Mouse (Mus musculus) stomach, postnatal 0 days (tissue): ENCODE measurements around the gene Ppara. TPM values are rescaled to one million over a fixed set of nuclear protein-coding genes. Genes with fewer than 3 reads are reported as not detected.

ENCODE experiments used
- ATAC-seq: fragments of 200-750 bp; cut with Nextera tagmentation; 2 replicates; pipeline ENCODE4 v1.8.0; 2017; ENCODE audit not compliant: low FRiP score, low TSS enrichment
- DNase-seq: peaks from one replicate; pipeline ENCODE4 v3.0.0-alpha.2; 2016; ENCODE audit warnings: low spot score
- H3K27ac ChIP-seq: fragments of 300-500 bp; sonication (generic); replicated peaks from 2 replicates; pipeline ENCODE4 v1.5.1; 2014; ENCODE audit warnings: mild to moderate bottlenecking, control low read depth
- H3K27me3 ChIP-seq: fragments of 300-500 bp; sonication (generic); 2 replicates; pipeline ENCODE4 v1.6.1; 2014; ENCODE audit warnings: low read length; ENCODE audit not compliant: control insufficient read depth, insufficient read depth
- H3K36me3 ChIP-seq: fragments of 300-500 bp; sonication (generic); 2 replicates; pipeline ENCODE4 v1.6.1; 2014; ENCODE audit warnings: low read length, mixed read lengths; ENCODE audit not compliant: control insufficient read depth, insufficient read depth
- H3K4me1 ChIP-seq: fragments of 300-500 bp; sonication (generic); replicated peaks from 2 replicates; pipeline ENCODE4 v1.6.1; 2014; ENCODE audit warnings: antibody characterized with exemption; ENCODE audit not compliant: control insufficient read depth, insufficient read depth
- H3K4me2 ChIP-seq: fragments of 300-500 bp; sonication (generic); replicated peaks from 2 replicates; pipeline ENCODE4 v1.6.1; 2014; ENCODE audit warnings: low read depth, mild to moderate bottlenecking, control low read depth, moderate library complexity
- H3K4me3 ChIP-seq: fragments of 300-500 bp; sonication (generic); 2 replicates; pipeline ENCODE4 v1.5.1; 2014; ENCODE audit warnings: low read depth, low read length, control low read depth
- H3K9ac ChIP-seq: fragments of 300-500 bp; sonication (generic); 2 replicates; pipeline ENCODE4 v1.6.1; 2014; ENCODE audit warnings: mild to moderate bottlenecking, low read length, control low read depth, mixed read lengths
- H3K9me3 ChIP-seq: fragments of 300-500 bp; sonication (generic); 2 replicates; pipeline ENCODE4 v1.6.1; 2016; ENCODE audit warnings: low read length; ENCODE audit not compliant: control insufficient read depth
- CTCF ChIP-seq: IDR thresholded peaks from 2 replicates; pipeline ENCODE4 v1.5.1; 2016; ENCODE audit warnings: antibody characterized with exemption, low read depth, mild to moderate bottlenecking, moderate library complexity
- EP300 ChIP-seq: optimal IDR thresholded peaks from 2 replicates; pipeline ENCODE3; 2016; ENCODE audit warnings: antibody characterized with exemption
- WGBS: fragments of 180-500 bp; shearing (Covaris S2); extraction: QIAGEN DNeasy Blood & Tissue Kit; methylation state at CpG from one replicate; pipeline ENCODE4 v1.1.7; 2014; 5-methylcytosine and 5-hydroxymethylcytosine counted together
- polyA plus RNA-seq: library from polyadenylated mRNA; unstranded; fragments of >200 nt; fragmentation: Nextera tagmentation; extraction: Ambion mirVana; gene quantifications from 2 replicates; pipeline ENCODE4 v1.2.1, GENCODE M21; 2015

Ppara gene
- polyA plus RNA-seq, 1 experiment from 2014 or later, result 16.8 TPM

- H3K36me3 ChIP-seq, result 0 out of 2 replicates have a peak, but pooled peaks cover 2% of the 10 kb centered on the region
- H3K27me3 ChIP-seq, result no peaks in the 10 kb centered on the region
- peak; percentile 13; the same call in 1 of the 2 replicates for TF ChIP-seq CTCF
- TF ChIP-seq EP300, result no peak
- no peaks in the 10 kb centered on the region for H3K9me3 ChIP-seq
- H3K4me3 ChIP-seq, result peak within 1 kb of the TSS; percentile 59
- H3K9ac ChIP-seq, result peak within 1 kb of the TSS; percentile 65
- peak within 1 kb of the TSS; percentile 75 for H3K4me2 ChIP-seq
- peak; percentile 87 for DNase-seq
- peaks cover 5% of the 10 kb centered on the region; the same call in 1 of the 2 replicates for H3K4me1 ChIP-seq
- H3K27ac ChIP-seq, result peak within 1 kb of the TSS; percentile 81
- ATAC-seq, result peak; percentile 85
- under 1% methylated on average over 27 of the region's 27 CpGs for WGBS
Measured at GRCm38 (mm10) chr15:85831954-85832590, 97.3 kb downstream of the Ppara start, which contains the start of gene Ttc38. TSS of gene Ttc38 (plus strand) at chr15:85832306.

DNA sequence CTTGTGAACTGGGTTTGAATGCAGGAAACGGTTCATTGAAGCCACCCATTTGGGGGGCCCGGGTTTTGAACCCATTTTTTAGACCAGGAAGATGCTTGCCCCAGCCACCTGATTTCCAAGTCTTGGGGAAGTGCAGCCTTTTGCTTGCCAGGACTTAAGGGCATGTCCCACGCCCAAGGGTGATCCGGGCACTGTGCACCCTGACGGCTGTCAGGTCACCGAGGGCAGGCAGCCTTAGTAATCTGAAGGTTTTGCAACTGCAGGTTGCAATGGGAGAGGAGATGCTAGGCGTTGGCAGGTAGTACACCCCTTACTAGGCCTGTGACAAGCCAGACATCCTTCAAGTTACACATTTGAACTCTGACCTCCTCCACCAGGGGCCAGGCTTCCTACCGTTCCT, 97.8 kb downstream of the Ppara start:
- Histone ChIP-seq H3K27ac (peak overlapping the region; percentile 81), H3K36me3 (0 out of 2 replicates have a peak, but pooled peaks cover 2% of the 10 kb centered on the region), H3K4me1 (peaks cover 5% of the 10 kb centered on the region; the same call in 1 of the 2 replicates), H3K4me2 (peak overlapping the region; percentile 75), H3K4me3 (peak overlapping the region; percentile 59), H3K27me3 (no peaks in the 10 kb centered on the region), H3K9me3 (no peaks in the 10 kb centered on the region), H3K9ac (peak overlapping the region; percentile 65)
- peak; percentile 16; the same call in 1 of the 2 replicates for ATAC-seq
- no peak for DNase-seq
- TF ChIP-seq EP300, result no peak
- no peak for TF ChIP-seq CTCF
- 36% methylated on average over 8 of the region's 8 CpGs for WGBS

DNA sequence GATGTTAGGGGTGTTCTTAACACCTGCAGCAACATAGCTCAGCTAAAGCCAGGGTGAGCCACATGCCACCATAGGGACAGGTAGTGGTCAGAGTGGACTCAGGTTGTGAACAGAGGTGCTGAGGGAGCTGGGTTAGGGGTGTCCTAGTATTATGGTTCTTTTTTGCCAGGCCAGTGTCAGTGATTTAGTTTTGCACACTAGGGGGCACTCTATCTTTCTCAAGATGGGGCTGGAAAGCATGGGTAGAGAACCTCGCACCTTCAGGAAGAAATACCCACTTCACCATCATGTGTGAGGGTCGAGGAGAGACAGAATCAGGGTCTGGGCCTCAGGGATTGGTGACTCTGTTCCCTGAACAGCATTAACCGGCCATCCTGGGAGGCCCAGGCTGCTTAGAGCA, 100.6 kb downstream of the Ppara start:
- Histone ChIP-seq H3K36me3 (0 out of 2 replicates have a peak, but pooled peaks cover 2% of the 10 kb centered on the region), H3K9ac (no peak overlapping the region), H3K27me3 (no peaks in the 10 kb centered on the region), H3K9me3 (no peaks in the 10 kb centered on the region), H3K27ac (no peak overlapping the region), H3K4me3 (no peak overlapping the region), H3K4me2 (no peak overlapping the region), H3K4me1 (peaks cover 5% of the 10 kb centered on the region; the same call in 1 of the 2 replicates)
- TF ChIP-seq EP300 (no peak), CTCF (peak; percentile 55)
- DNase-seq (no peak), ATAC-seq (no peak)
- 51% methylated on average over 3 of the region's 3 CpGs for WGBS

GRCm38 (mm10) chr15:85836887-85837286, 102.1 kb downstream of the Ppara start:
- peaks cover 2% of the 10 kb centered on the region; the same call in 1 of the 2 replicates for H3K4me1 ChIP-seq
- DNase-seq, result no peak
- no peak overlapping the region for H3K27ac ChIP-seq
- no peaks in the 10 kb centered on the region for H3K27me3 ChIP-seq
- ATAC-seq, result peak; percentile 11; the same call in 1 of the 2 replicates
- H3K9me3 ChIP-seq, result no peaks in the 10 kb centered on the region
- H3K36me3 ChIP-seq, result 0 out of 2 replicates have a peak, but pooled peaks cover 2% of the 10 kb centered on the region
- TF ChIP-seq CTCF (no peak), EP300 (peak; percentile 73)
- H3K4me3 ChIP-seq, result no peak overlapping the region
- WGBS, result 67% methylated on average over 5 of the region's 5 CpGs
- H3K9ac ChIP-seq, result no peak overlapping the region
- no peak overlapping the region for H3K4me2 ChIP-seq

DNA sequence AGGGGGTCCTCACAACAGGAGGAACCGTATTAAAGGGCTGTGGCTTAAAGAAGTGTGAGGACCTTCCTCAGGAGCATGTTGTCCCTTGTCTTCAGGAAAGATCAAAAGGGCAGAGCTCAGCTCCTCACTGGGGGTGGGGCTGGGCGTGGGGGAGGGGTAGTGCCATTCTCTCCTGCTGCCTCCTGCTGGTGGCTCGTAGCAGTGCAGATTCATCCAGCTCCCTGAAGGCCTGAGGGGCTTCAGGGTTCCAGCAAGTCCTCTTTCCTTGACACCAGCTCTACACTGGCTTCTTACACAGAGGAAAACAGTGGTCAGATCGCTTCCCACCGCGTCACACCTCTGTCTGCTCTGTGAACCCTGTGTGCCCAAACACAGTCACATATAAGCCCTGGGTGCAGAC, 106.2 kb downstream of the Ppara start:
- peak; percentile 55 for DNase-seq
- no peak overlapping the region for H3K27ac ChIP-seq
- no peak overlapping the region for H3K9ac ChIP-seq
- no peak overlapping the region for H3K4me2 ChIP-seq
- ATAC-seq, result no peak
- 41% methylated on average over 6 of the region's 6 CpGs for WGBS
- H3K4me3 ChIP-seq, result no peak overlapping the region
- 0 out of 2 replicates have a peak, but pooled peaks cover 1% of the 10 kb centered on the region for H3K36me3 ChIP-seq
- no peaks in the 10 kb centered on the region for H3K27me3 ChIP-seq
- H3K9me3 ChIP-seq, result no peaks in the 10 kb centered on the region
- TF ChIP-seq CTCF (peak; percentile 74), EP300 (no peak)
- no peaks in the 10 kb centered on the region for H3K4me1 ChIP-seq

GRCm38 (mm10) chr15:85841796-85842360, 107.1 kb downstream of the Ppara start:
- 71% methylated on average over 5 of the region's 5 CpGs for WGBS
- ATAC-seq, result no peak

More at GRCm38 (mm10) chr15:85841796-85842360, 107.1 kb downstream of the Ppara start:
- H3K4me1 ChIP-seq, result no peaks in the 10 kb centered on the region
- no peak for DNase-seq
- H3K36me3 ChIP-seq, result peaks cover 2% of the 10 kb centered on the region; the same call in 1 of the 2 replicates
- H3K27me3 ChIP-seq, result no peaks in the 10 kb centered on the region
- TF ChIP-seq CTCF, result no peak
- TF ChIP-seq EP300, result no peak
- H3K4me3 ChIP-seq, result no peak overlapping the region
- H3K9ac ChIP-seq, result no peak overlapping the region
- no peaks in the 10 kb centered on the region for H3K9me3 ChIP-seq
- H3K4me2 ChIP-seq, result no peak overlapping the region
- H3K27ac ChIP-seq, result no peak overlapping the region
